Mouse (Mus musculus): ENCODE measurements around the gene Rfwd3. TPM values are rescaled to one million over a fixed set of nuclear protein-coding genes. Genes with fewer than 3 reads are reported as not detected.
"Not testable (repeated sequence)": the region's sequence is repeated elsewhere in the genome, so short reads cannot be mapped to it uniquely, and the experiment has no call there.

The Rfwd3 gene
- total and polyA plus RNA-seq, 3 experiments = 54.2 to 63.2 TPM; not detected in 1

GRCm38 (mm10) chr8:111305031-111305730, 5.2 kb upstream of the Rfwd3 start:
- H3K4me1 ChIP-seq (ENCODE audit: control insufficient read depth in 1 of 2, insufficient read depth in 2 of 2, low read length in 2 of 2) = peaks cover 0 to 3% of the 10 kb centered on the region in 2 experiments; a peak in 1 of 4 replicates
- H3K9ac ChIP-seq (ENCODE audit: control insufficient read depth, low read depth, low read length, poor library complexity, severe bottlenecking) = no peak overlapping the region
- H3K9me3 ChIP-seq (replicated peaks; ENCODE audit: insufficient read depth, low read length) = no peaks in the 10 kb centered on the region
- peaks cover 0 to 3% of the 10 kb centered on the region in 2 experiments; a peak in 1 of 4 replicates for H3K36me3 ChIP-seq (ENCODE audit: control insufficient read depth in 1 of 2, insufficient read depth in 2 of 2, low read length in 2 of 2)
- no peak overlapping the region for H3K27ac ChIP-seq (ENCODE audit: control insufficient read depth, low read depth, low read length)
- H3K4me3 ChIP-seq (ENCODE audit: control insufficient read depth in 1 of 2, insufficient read depth in 1 of 2, low read depth in 2 of 2, low read length in 2 of 2) = no peak overlapping the region
- DNase-seq (ENCODE audit: low read depth, low spot score) = no peak
- no peaks in the 10 kb centered on the region for H3K27me3 ChIP-seq (ENCODE audit: control insufficient read depth in 1 of 2, insufficient read depth in 2 of 2, low read length in 2 of 2)
- H3K79me2 ChIP-seq (ENCODE audit: control insufficient read depth, insufficient read depth, low read length, poor library complexity) = no peaks in the 10 kb centered on the region
- TF ChIP-seq TBP (IDR thresholded peaks at IDR 0.05; ENCODE audit: low read depth, low read length) (0 out of 2 replicates have a peak, but pooled peaks have one; percentile 22), BHLHE40 (IDR thresholded peaks at IDR 0.05; ENCODE audit: borderline replicate concordance, low read depth, low read length) (no peak), POLR2AphosphoS2 (IDR thresholded peaks at IDR 0.05; ENCODE audit: low read length) (no peak)

DNA sequence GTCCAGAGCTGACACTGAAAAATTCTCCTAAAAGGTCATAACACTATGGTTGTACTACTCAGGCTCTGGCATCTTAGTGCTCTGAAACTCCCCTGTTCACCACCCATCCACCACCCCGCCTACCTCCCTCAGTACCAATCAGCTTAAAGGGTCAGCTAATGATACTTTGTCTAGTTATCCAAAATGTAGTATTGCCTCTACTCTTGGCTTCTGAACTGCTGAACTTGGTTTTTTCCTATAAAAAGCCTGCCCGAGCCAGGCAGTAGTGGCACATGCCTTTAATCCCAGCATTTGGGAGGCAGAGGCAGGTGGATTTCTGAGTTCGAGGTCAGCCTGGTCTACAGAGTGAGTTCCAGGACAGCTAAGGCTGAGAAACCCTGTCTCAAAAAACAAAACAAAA, 4.3 kb upstream of the Rfwd3 start:
- Histone ChIP-seq H3K27me3 (ENCODE audit: control insufficient read depth in 1 of 2, insufficient read depth in 2 of 2, low read length in 2 of 2) (no peaks in the 10 kb centered on the region), H3K9me3 (replicated peaks; ENCODE audit: insufficient read depth, low read length) (no peaks in the 10 kb centered on the region), H3K27ac (ENCODE audit: control insufficient read depth, low read depth, low read length) (no peak overlapping the region), H3K36me3 (ENCODE audit: control insufficient read depth in 1 of 2, insufficient read depth in 2 of 2, low read length in 2 of 2) (peaks cover 0 to 3% of the 10 kb centered on the region in 2 experiments; a peak in 1 of 4 replicates), H3K4me1 (ENCODE audit: control insufficient read depth in 1 of 2, insufficient read depth in 2 of 2, low read length in 2 of 2) (peaks cover 0 to 3% of the 10 kb centered on the region in 2 experiments; a peak in 1 of 4 replicates), H3K79me2 (ENCODE audit: control insufficient read depth, insufficient read depth, low read length, poor library complexity) (peaks cover 6% of the 10 kb centered on the region), H3K4me3 (ENCODE audit: control insufficient read depth in 1 of 2, insufficient read depth in 1 of 2, low read depth in 2 of 2, low read length in 2 of 2) (no peak overlapping the region), H3K9ac (ENCODE audit: control insufficient read depth, low read depth, low read length, poor library complexity, severe bottlenecking) (no peak overlapping the region)
- no peak for TF ChIP-seq EP300 (IDR thresholded peaks at IDR 0.05; ENCODE audit: low read depth in 1 of 2, low read length in 2 of 2)
- TF ChIP-seq E2F4 (IDR thresholded peaks at IDR 0.05; ENCODE audit: borderline replicate concordance, low read depth, low read length) = no peak
- no peak for TF ChIP-seq POLR2AphosphoS2 (IDR thresholded peaks at IDR 0.05; ENCODE audit: low read length)
- TF ChIP-seq SIN3A (IDR thresholded peaks at IDR 0.05; ENCODE audit: low read length) = no peak
- no peak for TF ChIP-seq UBTF (IDR thresholded peaks at IDR 0.05; ENCODE audit: borderline replicate concordance, insufficient read depth, low read depth, low read length)
- TF ChIP-seq BHLHE40 (IDR thresholded peaks at IDR 0.05; ENCODE audit: borderline replicate concordance, low read depth, low read length) = no peak
- no peak for TF ChIP-seq NELFE (IDR thresholded peaks at IDR 0.05; ENCODE audit: low read depth, low read length)
- TF ChIP-seq HCFC1 (IDR thresholded peaks at IDR 0.05; ENCODE audit: low read depth, low read length) = no peak
- TF ChIP-seq MYB (IDR thresholded peaks at IDR 0.05; ENCODE audit: low read depth, low read length) = no peak
- no peak for TF ChIP-seq ZNF384 (IDR thresholded peaks at IDR 0.05; ENCODE audit: low read depth, low read length)
- no peak for TF ChIP-seq MEF2A (IDR thresholded peaks at IDR 0.05; ENCODE audit: extremely low read depth, insufficient replicate concordance, low read depth, low read length, poor library complexity, severe bottlenecking)
- no peak for TF ChIP-seq ZC3H11A (IDR thresholded peaks at IDR 0.05; ENCODE audit: low read depth, low read length)
- TF ChIP-seq MAFK (IDR thresholded peaks at IDR 0.05; ENCODE audit: borderline replicate concordance, low read depth, low read length) = no peak
- no peak for TF ChIP-seq NRF1 (IDR thresholded peaks at IDR 0.05; ENCODE audit: insufficient read depth, low read depth, low read length, poor library complexity, severe bottlenecking)
- TF ChIP-seq SMC3 (IDR thresholded peaks at IDR 0.05; ENCODE audit: low read depth, low read length) = no peak
- TF ChIP-seq GABPA (IDR thresholded peaks at IDR 0.05; ENCODE audit: low read depth, low read length) = no peak
- TF ChIP-seq ZKSCAN1 (IDR thresholded peaks at IDR 0.05; ENCODE audit: low read depth, low read length) = no peak
- no peak for TF ChIP-seq CHD2 (IDR thresholded peaks at IDR 0.05; ENCODE audit: low read length)
- TF ChIP-seq GATA1 (IDR thresholded peaks at IDR 0.05; ENCODE audit: low read depth, low read length) = no peak
- no peak for DNase-seq (ENCODE audit: low read depth, low spot score)

GRCm38 (mm10) chr8:111303076-111303803, 3.2 kb upstream of the Rfwd3 start:
- not testable (repeated sequence) for H3K9ac ChIP-seq (ENCODE audit: control insufficient read depth, low read depth, low read length, poor library complexity, severe bottlenecking); H3K27me3 ChIP-seq (ENCODE audit: control insufficient read depth in 1 of 2, insufficient read depth in 2 of 2, low read length in 2 of 2); DNase-seq (ENCODE audit: low read depth, low spot score)

More at GRCm38 (mm10) chr8:111303076-111303803, 3.2 kb upstream of the Rfwd3 start:
- not testable (repeated sequence) for H3K4me3 ChIP-seq (ENCODE audit: control insufficient read depth in 1 of 2, insufficient read depth in 1 of 2, low read depth in 2 of 2, low read length in 2 of 2); H3K27ac ChIP-seq (ENCODE audit: control insufficient read depth, low read depth, low read length); H3K4me1 ChIP-seq (ENCODE audit: control insufficient read depth in 1 of 2, insufficient read depth in 2 of 2, low read length in 2 of 2); H3K9me3 ChIP-seq (replicated peaks; ENCODE audit: insufficient read depth, low read length); H3K36me3 ChIP-seq (ENCODE audit: control insufficient read depth in 1 of 2, insufficient read depth in 2 of 2, low read length in 2 of 2)
- H3K79me2 ChIP-seq (ENCODE audit: control insufficient read depth, insufficient read depth, low read length, poor library complexity) = peaks cover 14% of the 10 kb centered on the region

Measured in MEL (cell line).